Comparison of ENCODE assay signal across 9 mouse cellular contexts in the genomic region with DNA sequence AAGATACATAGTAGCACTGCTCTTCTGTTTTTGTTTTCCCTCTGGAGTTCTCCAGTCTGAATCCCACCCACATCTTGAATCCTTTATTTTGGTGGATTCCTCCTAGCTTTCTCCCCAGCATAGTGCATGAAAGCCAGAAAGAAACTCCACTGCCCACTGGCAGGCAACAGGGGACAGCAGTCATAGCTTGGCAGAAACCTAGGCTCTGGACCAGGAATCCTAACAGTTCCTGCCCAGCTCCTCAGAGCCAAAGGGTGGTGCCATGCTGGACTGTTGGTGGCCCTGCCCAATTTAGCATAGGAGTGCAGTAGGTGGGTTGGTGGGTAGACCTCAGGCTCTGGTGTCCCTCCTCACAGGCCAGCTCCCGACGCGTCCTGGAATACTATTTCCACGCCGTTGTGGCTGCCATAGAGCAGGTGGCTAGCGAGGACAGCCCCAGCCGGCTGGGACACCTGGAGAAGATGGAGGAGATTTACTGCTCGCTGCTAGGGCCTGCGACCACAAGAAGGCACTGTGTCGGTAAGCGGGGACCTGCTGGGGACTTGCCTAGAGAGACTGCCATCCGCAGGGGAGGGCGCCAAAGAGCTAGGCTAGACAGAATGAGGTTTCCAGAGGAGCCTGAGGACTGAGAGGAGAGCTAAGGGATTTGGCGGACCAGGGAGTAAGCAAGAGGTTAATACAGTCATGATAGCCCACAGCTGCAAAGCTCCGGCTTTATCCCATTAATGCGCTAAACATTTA. TPM values are rescaled to one million over a fixed set of nuclear protein-coding genes. Genes with fewer than 3 reads are reported as not detected.
DNase-seq lines count a peak whose midpoint lies in the region; ATAC-seq and TF ChIP-seq lines count a peak whose summit lies in the region.
"Had no signal": no experiment of that assay in that cellular context is flagged by ENCODE, and none has a peak within 500 bp of the region (broad histone marks: within the 10 kb centered on the region; RNA-seq: fewer than 3 reads in every experiment).

No protein-coding gene starts in this region.

- TF ChIP-seq POLR2A in heart, adult 2 months (IDR thresholded peaks at IDR 0.05; ENCODE audit: insufficient read depth, low read depth, low read length): no peak
- TF ChIP-seq POLR2A in ES-Bruce4 (IDR thresholded peaks at IDR 0.05; ENCODE audit: insufficient read depth, low read length): no peak

- no peaks in the 10 kb centered on the region for H3K27me3 ChIP-seq in heart, adult 2 months (ENCODE audit: control insufficient read depth, insufficient read depth, low read length)
- peaks cover 29% of the 10 kb centered on the region; the same call in 1 of the 2 replicates for H3K27me3 ChIP-seq in heart, embryonic 12.5 days (replicated peaks)
- no peaks in the 10 kb centered on the region for H3K27me3 ChIP-seq in ES-Bruce4 (ENCODE audit: control insufficient read depth, insufficient read depth, low read length, poor library complexity, severe bottlenecking)

- no peak overlapping the region for H3K4me2 ChIP-seq in heart, embryonic 12.5 days

- no peak overlapping the region for H3K27ac ChIP-seq in heart, adult 2 months
- no peak overlapping the region for H3K27ac ChIP-seq in heart, embryonic 12.5 days (ENCODE audit: poor library complexity, severe bottlenecking)
- no peak overlapping the region for H3K27ac ChIP-seq in ES-Bruce4 (ENCODE audit: insufficient read depth, low read length)

- no peak overlapping the region for H3K9ac ChIP-seq in heart, adult 2 months (ENCODE audit: low read depth, low read length)
- H3K9ac ChIP-seq in heart, embryonic 12.5 days: no peak overlapping the region
- H3K9ac ChIP-seq in ES-Bruce4 (ENCODE audit: low read depth, poor library complexity, severe bottlenecking): no peak overlapping the region

- no peaks in the 10 kb centered on the region for H3K4me1 ChIP-seq in heart, adult 2 months (ENCODE audit: control insufficient read depth, insufficient read depth, low read length)
- H3K4me1 ChIP-seq in heart, embryonic 12.5 days (replicated peaks): no peaks in the 10 kb centered on the region
- H3K4me1 ChIP-seq in ES-Bruce4 (ENCODE audit: control insufficient read depth, insufficient read depth, low read length): no peaks in the 10 kb centered on the region

- no peaks in the 10 kb centered on the region for H3K9me3 ChIP-seq in heart, embryonic 12.5 days (replicated peaks)
- no peaks in the 10 kb centered on the region for H3K9me3 ChIP-seq in ES-Bruce4 (replicated peaks; ENCODE audit: control insufficient read depth, insufficient read depth, low read length, poor library complexity, severe bottlenecking)

- no peaks in the 10 kb centered on the region for H3K36me3 ChIP-seq in heart, adult 2 months (ENCODE audit: control insufficient read depth, insufficient read depth, low read length)
- H3K36me3 ChIP-seq in heart, embryonic 12.5 days: no peaks in the 10 kb centered on the region
- no peaks in the 10 kb centered on the region for H3K36me3 ChIP-seq in ES-Bruce4 (ENCODE audit: control insufficient read depth, insufficient read depth, low read length, poor library complexity, severe bottlenecking)

- no peak overlapping the region for H3K4me3 ChIP-seq in heart, adult 2 months
- H3K4me3 ChIP-seq in heart, embryonic 12.5 days: no peak overlapping the region
- H3K4me3 ChIP-seq in ES-Bruce4 (ENCODE audit: low read depth, low read length): no peak overlapping the region

- DNase-seq in heart, adult 2 months: peak; percentile 50 to 52
- DNase-seq in cerebellum, adult 9-10 months: peak; percentile 65
- peak; percentile 43 to 57 for DNase-seq in gastrocnemius, postnatal 36 days
- peak; percentile 69 for DNase-seq in left cerebral cortex, adult 18-20 months (ENCODE audit: low spot score in 2 of 2)
- DNase-seq in right cerebral cortex, adult 18-20 months: peak; percentile 74

- ATAC-seq in heart, embryonic 12.5 days (ENCODE audit: insufficient number of reproducible peaks, low FRiP score): no peak
- ATAC-seq in megakaryocyte, adult 5-6 weeks (ENCODE audit: poor library complexity, severe bottlenecking): no peak

- intact Hi-C loops in heart, adult 2 months (cut with DNase I): no loop called here
- intact Hi-C loops in gastrocnemius, postnatal 36 days (cut with DNase I): no loop called here

- no peak for TF ChIP-seq EP300 in heart, adult 2 months (IDR thresholded peaks at IDR 0.05; ENCODE audit: insufficient read depth, low read depth, low read length)
- no peak for TF ChIP-seq EP300 in ES-Bruce4 (IDR thresholded peaks at IDR 0.05; ENCODE audit: insufficient read depth, low read depth, low read length)

- no peaks in the 10 kb centered on the region for H3K79me2 ChIP-seq in heart, adult 2 months (replicated peaks; ENCODE audit: control insufficient read depth, insufficient read depth, low read length)

- 45% methylated on average over 16 of the region's 16 CpGs for WGBS in heart, adult 2 months
- WGBS in heart, embryonic 12.5 days: 23% methylated on average over 16 of the region's 16 CpGs

- TF ChIP-seq CTCF in heart, adult 2 months (IDR thresholded peaks at IDR 0.05): peak; percentile 68
- peak; percentile 79 for TF ChIP-seq CTCF in ES-Bruce4 (IDR thresholded peaks at IDR 0.05; ENCODE audit: low read depth, low read length)

RNA-seq across cellular contexts. Expression of gene Mfsd6l, which starts 24.8 kb away (rescaled TPM):
- total RNA-seq in heart, adult 2 months (2021): not detected
- polyA plus RNA-seq in heart, adult 2 months (2012; rRNA removed): 0.56 and 0.61 TPM in 2 replicates
- polyA plus RNA-seq in heart, embryonic 12.5 days (2016; fragmentation: Nextera tagmentation; extraction: Ambion mirVana): 0.08 TPM in 1 of 2 replicates, not detected in the other
- polyA plus RNA-seq in ES-Bruce4 (2011; ENCODE audit: insufficient read depth, insufficient read length, low read depth, missing spikeins): 0.48 and 0.64 TPM in 2 replicates
- total RNA-seq in gastrocnemius, postnatal 36 days (2021): not detected
- total RNA-seq in left cerebral cortex, adult 18-20 months (2021): not detected
- total RNA-seq in megakaryocyte, adult 5-6 weeks (2015): 0.59 and 1.9 TPM in 2 replicates
- total RNA-seq in megakaryocyte, adult 5-6 weeks (2017): 2.4 TPM in 2 replicates

RNA-seq across cellular contexts. Expression of gene Pik3r6, which starts 28.4 kb away (rescaled TPM):
- total RNA-seq in heart, adult 2 months (2021): 1 to 10 TPM; 3.6 to 6.1 TPM
- polyA plus RNA-seq in heart, adult 2 months (2012; rRNA removed): 9.0 and 11.4 TPM in 2 replicates
- 2.1 and 3.1 TPM in 2 replicates for polyA plus RNA-seq in heart, embryonic 12.5 days (2016; fragmentation: Nextera tagmentation; extraction: Ambion mirVana)
- polyA plus RNA-seq in ES-Bruce4 (2011; ENCODE audit: insufficient read depth, insufficient read length, low read depth, missing spikeins): not detected in 2 replicates
- 1 to 10 TPM; 1.4 to 1.9 TPM for total RNA-seq in gastrocnemius, postnatal 36 days (2021)
- total RNA-seq in left cerebral cortex, adult 18-20 months (2021): 1 to 10 TPM; 3.5 to 4.0 TPM
- 35.9 TPM in 2 replicates for total RNA-seq in megakaryocyte, adult 5-6 weeks (2015)
- 63.6 and 67.3 TPM in 2 replicates for total RNA-seq in megakaryocyte, adult 5-6 weeks (2017)

RNA-seq across cellular contexts. Expression of gene Ccdc42, which starts 55.6 kb away (rescaled TPM):
- total RNA-seq in heart, adult 2 months (2021): not detected
- polyA plus RNA-seq in heart, adult 2 months (2012; rRNA removed): 0.26 TPM in 1 of 2 replicates, not detected in the other
- 0.46 and 0.55 TPM in 2 replicates for polyA plus RNA-seq in heart, embryonic 12.5 days (2016; fragmentation: Nextera tagmentation; extraction: Ambion mirVana)
- not detected in 2 replicates for polyA plus RNA-seq in ES-Bruce4 (2011; ENCODE audit: insufficient read depth, insufficient read length, low read depth, missing spikeins)
- not detected for total RNA-seq in gastrocnemius, postnatal 36 days (2021)
- total RNA-seq in left cerebral cortex, adult 18-20 months (2021): 1 to 10 TPM in 1 of 2 experiments, under 1 TPM in 1; 0.60 to 1.8 TPM
- not detected in 2 replicates for total RNA-seq in megakaryocyte, adult 5-6 weeks (2015)
- not detected in 2 replicates for total RNA-seq in megakaryocyte, adult 5-6 weeks (2017)
- total RNA-seq: neutrophil, adult 5-6 weeks had no signal

Comparison
In these comparisons a context has a peak if more than half of its experiments do, and no peak if none do; other contexts are left out.
1. RNA of gene Pik3r6, which starts 28.4 kb away (total RNA-seq): 35.9 to 67.3 TPM in megakaryocyte, adult 5-6 weeks; 3.6 to 6.1 TPM in heart, adult 2 months, 3.5 to 4.0 TPM in left cerebral cortex, adult 18-20 months and 1.4 to 1.9 TPM in gastrocnemius, postnatal 36 days; every median in the first group is over 4 times any median in the second.
2. Peak in every context shown above with its lines, with median percentiles within 50 percentile points of each other: DNase-seq.